Mouse (Mus musculus) E14TG2a.4 (cell line): ENCODE results near the gene Slc5a6.
"Not testable (repeated sequence)": the region's sequence is repeated elsewhere in the genome, so short reads cannot be mapped to it uniquely, and the experiment has no call there.

Experiments used
- H3K27me3 ChIP-seq: 2 replicates; pipeline ENCODE4 v1.6.1; 2014; ENCODE audit warnings: low read length, control low read depth; ENCODE audit not compliant: insufficient read depth
- H3K36me3 ChIP-seq: 2 replicates; pipeline ENCODE4 v1.6.1; 2014; ENCODE audit warnings: low read length, control low read depth; ENCODE audit not compliant: insufficient read depth
- H3K4me1 ChIP-seq: replicated peaks from 2 replicates; pipeline ENCODE4 v1.6.1; 2014; ENCODE audit warnings: low read depth, low read length, control low read depth
- H3K4me3 ChIP-seq: replicated peaks from 2 replicates; pipeline ENCODE4 v1.5.1; 2014; ENCODE audit warnings: mild to moderate bottlenecking, low read length
- H3K9me3 ChIP-seq: 2 replicates; pipeline ENCODE4 v1.6.1; 2014; ENCODE audit warnings: low read length, control low read depth
- CTCF ChIP-seq: conservative IDR thresholded peaks from 2 replicates; pipeline ENCODE4 v1.5.1; 2014; ENCODE audit warnings: low read length
- NANOG ChIP-seq: IDR thresholded peaks from 2 replicates; pipeline ENCODE4 v1.6.1; 2014; ENCODE audit warnings: borderline replicate concordance, low read length, mixed read lengths
- POU5F1 ChIP-seq: IDR thresholded peaks from 2 replicates; pipeline ENCODE4 v1.6.1; 2014; ENCODE audit warnings: low read length, borderline replicate concordance

The Slc5a6 gene

GRCm38 (mm10) chr5:31047848-31048762, 619 bp downstream of the Slc5a6 start, which contains the start of gene Atraid:
Atraid (plus strand) TSS chr5:31048312.
- Histone ChIP-seq H3K4me1 (peaks cover 29% of the 10 kb centered on the region), H3K4me3 (peak within 1 kb of the TSS; percentile 93), H3K36me3 (peaks cover 39% of the 10 kb centered on the region), H3K9me3 (no peaks in the 10 kb centered on the region), H3K27me3 (0 out of 2 replicates have a peak, but pooled peaks cover 2% of the 10 kb centered on the region)
- TF ChIP-seq POU5F1: no peak
- no peak for TF ChIP-seq NANOG
- TF ChIP-seq CTCF: no peak

- peaks cover 42% of the 10 kb centered on the region for H3K36me3 ChIP-seq
- TF ChIP-seq NANOG (no peak), POU5F1 (no peak), CTCF (no peak)
- H3K4me3 ChIP-seq: peak overlapping the region; percentile 93
- H3K4me1 ChIP-seq: peaks cover 21% of the 10 kb centered on the region
- H3K27me3 ChIP-seq: 0 out of 2 replicates have a peak, but pooled peaks cover 2% of the 10 kb centered on the region
- H3K9me3 ChIP-seq: no peaks in the 10 kb centered on the region
These were observed 1.6 kb downstream of the Slc5a6 start for GRCm38 (mm10) chr5:31047074-31047473.

- Histone ChIP-seq H3K4me1 (peaks cover 21% of the 10 kb centered on the region), H3K27me3 (0 out of 2 replicates have a peak, but pooled peaks cover 2% of the 10 kb centered on the region), H3K9me3 (no peaks in the 10 kb centered on the region), H3K36me3 (peaks cover 42% of the 10 kb centered on the region), H3K4me3 (no peak overlapping the region)
- TF ChIP-seq POU5F1 (no peak), NANOG (no peak), CTCF (no peak)
These were observed 2.3 kb downstream of the Slc5a6 start for GRCm38 (mm10) chr5:31046416-31046815.

GRCm38 (mm10) chr5:31038171-31038845, 10.4 kb downstream of the Slc5a6 start:
- Histone ChIP-seq H3K4me3 (no peak overlapping the region), H3K9me3 (no peaks in the 10 kb centered on the region), H3K4me1 (no peaks in the 10 kb centered on the region), H3K27me3 (no peaks in the 10 kb centered on the region), H3K36me3 (peaks cover 75% of the 10 kb centered on the region)
- no peak for TF ChIP-seq POU5F1

GRCm38 (mm10) chr5:31036556-31036955, 12.2 kb downstream of the Slc5a6 start:
- not testable (repeated sequence) for H3K9me3 ChIP-seq, H3K4me1 ChIP-seq, H3K27me3 ChIP-seq, H3K4me3 ChIP-seq
- peaks cover 58% of the 10 kb centered on the region for H3K36me3 ChIP-seq

GRCm38 (mm10) chr5:31034669-31035068, 14.1 kb downstream of the Slc5a6 start:
- Histone ChIP-seq H3K36me3 (peaks cover 39% of the 10 kb centered on the region), H3K27me3 (no peaks in the 10 kb centered on the region), H3K4me3 (no peak overlapping the region), H3K4me1 (peaks cover 8% of the 10 kb centered on the region), H3K9me3 (no peaks in the 10 kb centered on the region)
- TF ChIP-seq POU5F1: no peak
- no peak for TF ChIP-seq CTCF
- TF ChIP-seq NANOG: no peak

- TF ChIP-seq CTCF (no peak), POU5F1 (no peak)
- Histone ChIP-seq H3K27me3 (no peaks in the 10 kb centered on the region), H3K4me3 (no peak overlapping the region), H3K9me3 (no peaks in the 10 kb centered on the region), H3K4me1 (peaks cover 18% of the 10 kb centered on the region), H3K36me3 (peaks cover 7% of the 10 kb centered on the region)
These were observed 17.2 kb downstream of the Slc5a6 start for GRCm38 (mm10) chr5:31031508-31031907.

GRCm38 (mm10) chr5:31030926-31031325, 17.8 kb downstream of the Slc5a6 start:
- no peak overlapping the region for H3K4me3 ChIP-seq
- no peaks in the 10 kb centered on the region for H3K9me3 ChIP-seq
- peaks cover 18% of the 10 kb centered on the region for H3K4me1 ChIP-seq
- no peaks in the 10 kb centered on the region for H3K27me3 ChIP-seq
- no peak for TF ChIP-seq POU5F1
- TF ChIP-seq NANOG: no peak
- TF ChIP-seq CTCF: no peak
- peaks cover 1% of the 10 kb centered on the region; the same call in 1 of the 2 replicates for H3K36me3 ChIP-seq

- no peak overlapping the region for H3K4me3 ChIP-seq
- H3K4me1 ChIP-seq: peaks cover 29% of the 10 kb centered on the region
- H3K36me3 ChIP-seq: no peaks in the 10 kb centered on the region
- no peaks in the 10 kb centered on the region for H3K27me3 ChIP-seq
- H3K9me3 ChIP-seq: no peaks in the 10 kb centered on the region
- TF ChIP-seq POU5F1: no peak
- no peak for TF ChIP-seq NANOG
- no peak for TF ChIP-seq CTCF
These were observed 24.1 kb downstream of the Slc5a6 start for GRCm38 (mm10) chr5:31024641-31025040.
